Mouse (Mus musculus): Measurements from ENCODE around the gene Mgp.

- TF ChIP-seq GATA1 (IDR thresholded peaks at IDR 0.05; ENCODE audit: borderline replicate concordance, low read length) (no peak), FLI1 (IDR thresholded peaks at IDR 0.05; ENCODE audit: low read length) (no peak)
Measured at GRCm38 (mm10) chr6:136922871-136923270, 47.2 kb upstream of the Mgp start.
